Mouse (Mus musculus) thymus, adult 2 months (tissue): ENCODE data around the gene Trabd2b.

Experiments
- CTCF ChIP-seq: fragments of 200-500 bp; IDR thresholded peaks from 2 replicates; pipeline ENCODE4 v1.5.1; 2012; ENCODE audit warnings: mild to moderate bottlenecking, control low read depth, low read length, moderate library complexity, borderline replicate concordance; ENCODE audit not compliant: control insufficient read depth, poor library complexity, insufficient read depth; ENCODE audit errors: extremely low read depth
- POLR2A ChIP-seq: fragments of 200-500 bp; IDR thresholded peaks from 2 replicates; pipeline ENCODE4 v1.6.1; 2012; ENCODE audit warnings: mild to moderate bottlenecking, low read length, control low read depth, moderate library complexity; ENCODE audit not compliant: control insufficient read depth, poor library complexity, insufficient read depth; ENCODE audit errors: extremely low read depth

- TF ChIP-seq CTCF = no peak
- no peak for TF ChIP-seq POLR2A
These were observed 20.1 kb upstream of the Trabd2b start for GRCm38 (mm10) chr4:114386395-114386811.
